Mouse (Mus musculus) lung, postnatal 25 days (tissue): ENCODE measurements around the gene Ankrd36.
"Not testable (repeated sequence)": the region's sequence is repeated elsewhere in the genome, so short reads cannot be mapped to it uniquely, and the experiment has no call there.

Experiments used
- DNase-seq: peaks from one replicate; pipeline ENCODE4 v3.0.0; 2022; ENCODE audit warnings: low spot score

Gene Ankrd36

DNA sequence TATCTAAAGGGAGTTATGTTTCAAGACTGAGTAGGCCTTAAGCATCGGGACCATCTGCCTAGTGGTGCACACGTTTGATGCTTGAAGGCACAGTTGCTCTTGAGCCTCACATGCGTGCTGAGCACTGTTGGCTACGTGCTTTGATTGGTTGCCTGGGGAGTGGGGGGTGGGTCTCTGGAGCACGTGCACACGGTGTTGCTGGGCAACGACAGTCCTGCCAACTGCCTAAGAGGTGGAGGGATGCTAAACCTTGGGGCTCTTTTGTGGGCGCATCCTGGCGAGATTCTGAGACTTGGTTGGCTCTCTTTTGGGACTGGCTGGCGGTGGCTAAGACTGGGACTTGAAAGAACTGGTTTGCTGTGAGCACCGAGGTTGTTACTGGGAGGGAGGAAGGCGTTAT is at the start of gene Ankrd36:
Ankrd36 (plus strand) TSS at position 211 of the 400 bp plus-strand sequence.
- no peak for DNase-seq

DNA sequence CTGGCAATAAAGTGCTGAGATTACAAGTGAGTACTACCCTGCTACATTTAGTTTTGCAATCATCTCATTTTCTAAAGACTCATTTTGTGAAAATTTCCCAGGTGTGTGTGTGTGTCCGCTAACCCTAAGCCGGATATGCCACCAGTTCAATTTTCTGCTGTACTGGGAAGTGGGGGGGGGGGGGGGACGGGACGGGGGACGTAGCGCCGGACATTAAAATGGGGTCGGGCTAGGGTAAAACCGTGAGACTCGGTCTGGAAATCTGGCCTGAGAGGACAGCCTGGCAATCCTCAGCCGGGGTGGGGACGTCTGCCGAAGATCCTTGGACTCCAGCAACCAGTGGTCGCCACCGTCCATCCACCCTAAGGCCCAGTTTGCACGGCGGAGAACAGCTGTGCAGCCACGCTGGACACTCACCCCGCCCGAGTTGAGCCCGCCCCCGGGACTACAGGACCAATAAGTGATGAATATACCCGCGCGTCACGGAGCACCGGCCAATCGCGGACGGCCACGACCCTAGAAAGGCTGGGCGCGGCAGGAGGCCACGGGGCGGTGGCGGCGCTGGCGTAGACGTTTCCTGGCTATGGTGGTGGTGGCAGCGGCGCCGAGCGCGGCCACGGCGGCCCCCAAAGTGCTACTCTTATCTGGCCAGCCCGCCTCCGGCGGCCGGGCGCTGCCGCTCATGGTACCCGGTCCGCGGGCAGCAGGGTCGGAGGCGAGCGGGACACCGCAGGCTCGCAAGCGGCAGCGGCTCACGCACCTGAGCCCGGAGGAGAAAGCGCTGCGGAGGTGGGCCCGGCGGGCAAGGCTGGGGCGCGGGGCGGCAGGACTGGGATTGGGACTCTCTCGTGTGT is 48.8 kb upstream of the Ankrd36 start, which contains the start of gene Xbp1:
Xbp1 (plus strand) TSS at position 248 of the 854 bp plus-strand sequence.
- peak; percentile 98 for DNase-seq

DNA sequence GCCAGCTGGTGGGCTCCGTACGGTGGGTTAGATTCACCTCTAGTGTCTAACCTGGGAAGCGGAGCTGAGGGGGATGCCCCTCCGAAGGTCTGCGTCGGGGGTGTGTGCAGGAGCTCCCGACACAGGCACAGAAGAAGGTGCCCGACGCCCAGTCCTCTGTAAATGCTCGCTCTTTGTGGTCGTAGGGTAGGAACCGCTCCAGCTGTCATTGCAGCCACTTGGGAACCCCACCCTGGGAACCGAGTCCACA is 48.3 kb upstream of the Ankrd36 start:
- DNase-seq, result no peak

DNA sequence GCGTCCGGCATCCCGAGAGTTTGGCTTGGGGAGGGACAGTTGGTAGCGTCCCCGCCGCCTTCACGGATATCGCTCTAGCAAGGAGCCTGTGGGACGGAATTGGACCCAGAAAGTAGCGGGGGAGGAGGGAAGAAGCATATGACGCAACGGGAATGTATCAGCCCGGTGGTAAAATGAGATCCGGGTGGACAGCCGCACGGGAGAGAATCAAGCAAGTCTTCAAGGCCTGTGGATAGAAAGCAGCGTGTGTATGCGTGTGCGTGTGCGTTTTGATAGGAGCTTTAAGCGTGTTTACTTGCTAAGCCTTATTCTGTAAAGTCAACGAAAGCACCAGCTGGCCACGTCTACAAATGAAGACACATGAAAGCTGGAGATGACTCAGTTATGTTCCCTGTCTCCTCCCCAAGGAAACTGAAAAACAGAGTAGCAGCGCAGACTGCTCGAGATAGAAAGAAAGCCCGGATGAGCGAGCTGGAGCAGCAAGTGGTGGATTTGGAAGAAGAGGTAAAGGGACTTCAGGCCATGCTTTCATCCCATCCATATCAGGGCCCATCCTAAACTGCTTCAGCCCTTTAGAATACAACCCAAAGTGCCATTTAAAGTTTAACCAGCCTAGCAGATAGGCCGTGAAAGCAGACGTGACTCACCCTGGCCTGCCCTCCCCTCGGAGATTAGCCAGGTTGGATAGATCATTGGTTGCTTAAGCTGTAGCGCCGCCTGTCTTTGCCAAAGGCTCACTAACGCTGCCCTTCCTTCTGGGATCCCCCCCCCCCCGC is 47.8 kb upstream of the Ankrd36 start:
- DNase-seq, result peak; percentile 88

DNA sequence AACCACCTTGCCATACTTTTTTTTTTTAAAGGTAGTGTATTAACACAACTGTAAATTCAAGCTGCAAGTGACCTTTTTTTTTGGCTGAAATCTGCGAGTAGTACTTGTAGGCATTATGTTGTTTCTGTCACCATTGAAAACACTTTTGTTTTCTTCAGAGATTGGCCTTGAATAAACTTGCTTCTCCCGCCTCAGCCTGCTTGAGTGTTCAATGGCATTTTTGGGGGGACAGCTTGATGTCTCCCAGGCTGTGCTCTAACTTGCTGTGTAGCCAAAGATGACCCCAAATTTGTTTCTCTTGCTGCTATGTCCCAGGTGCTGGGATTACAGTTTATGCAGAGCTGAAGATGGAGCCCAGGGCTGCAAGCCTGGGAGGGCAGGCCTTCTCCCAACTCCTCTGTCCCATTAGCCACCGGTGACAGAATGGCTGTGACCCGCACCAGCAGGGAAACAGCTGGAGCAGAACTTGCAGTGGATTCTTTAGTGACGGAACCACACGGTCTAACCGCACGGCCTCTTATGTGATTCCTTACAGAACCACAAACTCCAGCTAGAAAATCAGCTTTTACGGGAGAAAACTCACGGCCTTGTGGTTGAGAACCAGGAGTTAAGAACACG is 46.6 kb upstream of the Ankrd36 start:
- DNase-seq, result no peak

DNA sequence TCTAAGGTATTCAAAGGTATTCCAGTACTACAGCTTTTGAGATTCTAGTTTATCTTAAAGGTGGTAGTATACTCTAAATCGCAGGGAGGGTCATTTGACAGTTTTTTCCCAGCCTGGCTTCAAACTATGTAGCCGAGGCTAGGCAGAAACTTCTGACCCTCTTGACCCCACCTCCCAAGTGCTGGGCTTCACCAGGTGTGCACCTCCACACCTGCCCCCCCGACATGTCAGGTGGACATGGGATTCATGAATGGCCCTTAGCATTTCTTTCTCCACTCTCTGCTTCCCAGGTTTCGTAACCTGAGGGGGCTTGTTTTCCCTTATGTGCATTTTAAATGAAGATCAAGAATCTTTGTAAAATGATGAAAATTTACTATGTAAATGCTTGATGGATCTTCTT is 44.1 kb upstream of the Ankrd36 start:
- no peak for DNase-seq

DNA sequence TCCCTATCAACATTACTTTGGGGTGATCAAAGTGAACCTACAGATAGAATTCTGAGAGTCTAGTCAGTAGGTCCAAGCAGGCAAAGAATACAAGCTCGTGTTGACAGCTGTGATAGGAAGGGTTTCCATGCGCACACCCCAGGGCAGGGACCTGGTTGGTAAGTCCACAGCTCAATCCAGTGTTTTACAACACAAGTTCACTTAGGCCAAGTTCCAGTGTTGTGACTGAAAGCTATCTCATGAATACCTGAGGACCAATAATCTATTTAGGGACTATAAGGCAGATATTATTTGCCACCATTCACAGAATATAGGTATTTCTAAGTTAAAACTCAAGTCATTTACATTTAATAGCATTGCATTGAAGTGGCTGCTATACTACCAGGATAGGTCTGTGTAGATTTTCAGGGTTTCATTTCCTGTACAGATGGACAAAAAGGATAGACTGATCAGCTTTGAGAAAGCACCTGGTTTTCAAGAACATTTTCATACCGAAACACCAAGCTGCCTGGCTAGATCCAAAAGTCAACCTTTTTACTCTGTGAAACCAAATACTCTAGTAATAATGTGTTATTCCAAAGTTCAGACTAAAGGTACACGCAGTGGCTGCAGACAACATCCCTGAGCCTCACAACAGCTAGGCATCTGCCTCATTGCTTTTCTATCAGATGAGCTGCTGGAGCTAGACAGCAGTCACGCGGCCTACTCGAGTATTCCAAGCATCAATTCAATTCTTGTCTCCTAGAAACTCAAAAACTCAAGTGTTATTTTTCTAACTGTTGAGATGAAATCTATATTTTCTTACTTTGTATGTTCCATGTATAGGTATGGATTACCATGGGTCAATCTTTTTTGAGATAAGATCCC is 42.7 kb upstream of the Ankrd36 start:
- no peak for DNase-seq

DNA sequence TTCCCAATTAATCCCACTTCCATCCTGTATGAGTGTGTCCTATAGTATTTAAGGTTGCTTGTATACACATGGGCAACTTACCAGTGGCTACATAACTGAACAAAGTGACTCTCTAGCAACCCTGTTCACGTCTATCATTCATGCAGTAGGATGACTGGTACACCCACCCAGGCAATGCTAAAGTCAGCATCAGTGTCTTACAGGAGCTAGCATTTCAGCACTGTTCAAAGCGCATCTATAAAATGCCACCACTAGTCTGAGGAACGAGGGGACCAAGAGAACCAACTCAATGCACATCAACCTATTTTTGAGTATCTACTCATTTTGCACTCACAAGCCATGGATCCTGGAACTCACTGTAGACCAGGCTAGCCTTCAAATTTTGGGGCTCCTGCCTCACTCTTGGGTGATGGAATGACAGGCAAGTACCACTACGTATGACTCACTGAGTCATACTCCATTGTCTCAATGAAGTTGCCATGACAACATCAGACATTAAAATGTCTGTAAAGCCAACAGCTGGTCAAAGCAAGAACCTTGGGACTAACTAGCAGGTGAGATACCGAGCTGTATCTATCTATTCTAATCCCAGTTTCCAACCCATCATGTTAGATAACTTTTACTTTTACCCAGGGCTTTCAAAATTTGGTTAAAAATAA is 41.5 kb upstream of the Ankrd36 start:
- DNase-seq, result no peak

DNA sequence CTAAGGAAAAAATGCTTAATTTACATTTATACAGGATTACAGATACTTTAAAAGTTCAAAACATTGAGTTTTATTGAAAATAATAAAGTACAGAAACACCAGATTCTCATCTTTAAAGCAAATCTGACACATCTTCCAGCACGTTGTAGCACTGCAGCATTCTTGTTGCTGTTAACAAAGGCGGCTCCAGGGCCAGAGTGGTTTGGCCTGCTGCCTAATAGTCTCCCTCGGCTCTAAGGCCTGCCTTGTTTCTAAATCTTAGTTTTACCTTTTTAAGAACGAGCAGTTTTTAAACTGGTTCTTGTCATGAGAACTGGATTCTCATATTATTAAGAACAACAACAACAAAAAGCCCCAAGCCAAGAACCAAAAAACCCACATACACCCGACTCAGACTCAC is 40.6 kb upstream of the Ankrd36 start:
- peak; percentile 28 for DNase-seq

DNA sequence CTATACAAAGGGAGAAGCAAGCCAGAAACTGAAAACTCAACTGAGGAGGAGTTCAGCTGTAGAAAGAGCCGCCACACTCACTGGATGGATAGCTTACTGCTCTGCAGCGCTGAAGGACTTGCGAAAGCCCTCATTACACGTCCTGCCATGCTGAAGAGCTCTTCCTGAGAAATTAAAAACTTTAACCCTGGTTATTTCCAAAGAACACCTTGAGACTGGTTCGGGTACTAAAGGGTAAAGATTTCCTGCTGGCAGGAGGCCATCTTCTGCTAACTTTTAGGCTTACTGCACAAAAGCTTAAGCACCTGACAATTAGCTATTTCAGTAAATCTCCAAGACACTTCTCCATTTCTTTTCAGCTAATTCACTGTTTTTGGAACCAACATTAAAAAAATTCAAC is 39.3 kb upstream of the Ankrd36 start:
- DNase-seq, result no peak

DNA sequence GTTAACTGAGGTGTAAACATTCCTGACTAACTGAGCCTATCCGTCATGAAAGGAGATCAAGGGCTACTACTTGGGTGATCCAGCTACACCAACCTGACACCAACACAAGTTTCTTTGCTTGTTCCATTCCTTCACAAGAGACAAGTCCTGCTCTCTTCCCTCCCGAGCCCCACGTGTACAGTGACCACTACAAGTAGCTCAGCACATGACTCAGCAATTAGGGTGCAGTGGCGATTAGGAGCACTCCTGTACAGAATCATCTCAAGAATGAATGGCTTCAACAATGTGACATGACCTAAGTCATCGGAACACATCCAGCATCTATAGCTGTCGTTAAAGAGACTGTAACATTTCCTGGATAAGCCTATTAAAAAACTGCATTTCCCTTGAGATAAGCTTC is 38.8 kb upstream of the Ankrd36 start:
- DNase-seq, result no peak

DNA sequence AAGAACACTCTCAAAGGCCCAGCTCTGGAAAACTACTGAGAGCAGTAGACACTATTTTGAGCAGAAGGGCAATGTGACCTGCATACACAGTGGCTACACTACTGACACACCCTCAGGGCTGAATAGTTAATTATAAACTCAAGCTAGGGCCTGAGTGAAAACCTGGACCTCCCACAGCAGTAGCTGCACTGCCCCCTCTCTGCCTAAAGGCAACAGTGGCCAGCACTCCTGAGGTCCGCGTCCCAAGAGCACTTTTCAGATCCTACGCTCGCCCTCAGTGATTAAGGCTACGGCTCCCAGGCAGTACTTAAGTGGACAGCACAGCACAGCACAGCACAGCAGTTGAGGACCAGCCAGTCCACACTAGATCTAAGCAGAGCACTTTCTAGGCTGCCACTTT is 36.4 kb upstream of the Ankrd36 start:
- DNase-seq, result peak; percentile 30

DNA sequence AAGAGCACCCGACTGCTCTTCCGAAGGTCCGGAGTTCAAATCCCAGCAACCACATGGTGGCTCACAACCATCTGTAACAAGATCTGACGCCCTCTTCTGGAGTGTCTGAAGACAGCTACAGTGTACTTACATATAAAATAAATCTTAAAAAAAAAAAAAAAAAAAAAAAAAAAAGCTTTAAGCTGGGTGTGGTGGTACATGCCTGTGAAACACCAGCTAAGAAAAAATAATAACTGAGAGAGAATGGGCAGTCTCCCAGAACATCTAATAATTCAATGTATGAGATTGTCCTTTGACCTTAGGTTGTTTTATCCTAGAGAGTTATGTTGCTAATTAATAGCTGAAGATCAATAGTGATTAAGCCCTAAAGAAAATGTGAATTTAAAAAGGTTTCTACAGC is 32.0 kb upstream of the Ankrd36 start:
- not testable (repeated sequence) for DNase-seq

DNA sequence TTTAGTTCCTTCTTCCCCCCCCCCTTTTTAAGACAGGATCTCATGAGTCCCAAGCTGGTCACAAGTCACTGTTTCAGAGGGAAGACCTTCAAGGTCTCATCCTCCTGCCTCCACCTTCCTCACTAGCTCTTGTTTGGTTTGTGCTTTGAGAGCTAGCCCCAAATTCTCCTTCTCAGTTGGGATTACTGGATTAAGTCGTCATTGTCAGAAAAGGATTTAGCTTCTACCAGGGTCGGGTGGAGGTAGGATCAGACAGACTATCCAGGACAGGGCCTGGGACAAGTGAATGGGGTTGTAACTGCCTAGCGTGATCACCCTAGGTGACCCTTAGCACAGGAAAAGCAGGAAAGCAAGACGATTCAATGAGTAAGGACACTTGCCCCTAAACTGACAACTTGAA is 29.2 kb upstream of the Ankrd36 start:
- DNase-seq, result no peak

DNA sequence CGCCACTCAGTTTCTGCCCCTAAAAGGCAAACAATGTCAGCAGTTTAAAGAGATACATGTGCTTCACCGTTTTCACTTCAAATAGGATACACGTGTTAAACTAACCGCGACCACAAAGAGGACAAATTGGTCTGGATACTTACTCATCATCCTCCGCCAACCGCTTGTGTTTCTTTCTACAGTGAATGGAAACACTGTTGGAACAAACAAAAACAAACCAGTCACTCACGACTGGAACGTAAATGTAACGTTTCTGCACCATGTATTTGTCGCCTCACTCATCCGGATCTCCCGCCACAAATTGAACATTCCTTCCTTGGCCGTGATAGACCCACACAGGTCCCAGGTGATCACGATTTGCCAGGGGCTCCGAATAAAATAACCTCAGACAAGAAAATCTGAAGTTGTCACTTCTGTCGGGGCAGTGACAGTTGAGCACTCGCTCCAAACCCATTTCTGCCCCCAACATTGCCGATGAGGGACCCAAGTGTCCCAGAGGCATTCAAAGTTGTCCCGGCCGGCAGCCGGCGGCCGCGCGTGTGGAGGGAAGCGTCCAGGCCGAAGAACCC is 28.2 kb upstream of the Ankrd36 start:
- no peak for DNase-seq

DNA sequence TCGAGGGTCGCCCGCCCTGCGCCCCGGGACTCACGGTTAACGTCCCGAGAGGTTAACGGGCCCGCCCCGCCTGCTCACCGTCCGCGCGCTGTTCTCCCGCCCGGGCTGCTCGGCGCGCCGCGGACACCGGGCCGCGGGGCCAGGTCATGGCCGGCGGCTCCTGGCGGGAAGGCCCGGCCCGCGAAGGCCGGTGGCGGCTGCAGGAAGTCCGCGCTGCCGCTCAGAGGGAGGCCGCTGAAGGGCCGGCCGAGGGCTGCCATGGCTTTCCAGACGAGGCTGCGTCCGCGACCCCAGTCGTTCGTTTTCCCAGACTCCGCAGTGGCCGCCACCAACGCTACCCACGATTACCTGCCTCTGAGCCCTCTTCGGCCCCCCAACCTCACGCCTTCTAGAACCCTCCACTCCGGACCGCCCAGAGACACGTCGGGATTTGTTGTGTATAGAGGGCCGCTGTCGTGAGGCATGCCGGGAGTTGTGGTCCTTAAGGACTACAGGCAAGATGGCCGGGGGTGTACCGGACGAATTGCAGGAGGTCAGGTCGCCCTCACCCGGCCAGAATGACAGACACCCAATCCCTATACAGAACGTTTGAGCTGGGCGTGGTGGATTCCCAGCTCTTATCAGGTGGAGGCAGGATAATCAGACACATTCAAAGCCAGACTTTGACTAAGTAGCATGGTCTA is 27.5 kb upstream of the Ankrd36 start, which contains the start of gene Ccdc117:
Ccdc117 (minus strand) TSS at position 389 of the 683 bp plus-strand sequence.
- peak; percentile 97 for DNase-seq

DNA sequence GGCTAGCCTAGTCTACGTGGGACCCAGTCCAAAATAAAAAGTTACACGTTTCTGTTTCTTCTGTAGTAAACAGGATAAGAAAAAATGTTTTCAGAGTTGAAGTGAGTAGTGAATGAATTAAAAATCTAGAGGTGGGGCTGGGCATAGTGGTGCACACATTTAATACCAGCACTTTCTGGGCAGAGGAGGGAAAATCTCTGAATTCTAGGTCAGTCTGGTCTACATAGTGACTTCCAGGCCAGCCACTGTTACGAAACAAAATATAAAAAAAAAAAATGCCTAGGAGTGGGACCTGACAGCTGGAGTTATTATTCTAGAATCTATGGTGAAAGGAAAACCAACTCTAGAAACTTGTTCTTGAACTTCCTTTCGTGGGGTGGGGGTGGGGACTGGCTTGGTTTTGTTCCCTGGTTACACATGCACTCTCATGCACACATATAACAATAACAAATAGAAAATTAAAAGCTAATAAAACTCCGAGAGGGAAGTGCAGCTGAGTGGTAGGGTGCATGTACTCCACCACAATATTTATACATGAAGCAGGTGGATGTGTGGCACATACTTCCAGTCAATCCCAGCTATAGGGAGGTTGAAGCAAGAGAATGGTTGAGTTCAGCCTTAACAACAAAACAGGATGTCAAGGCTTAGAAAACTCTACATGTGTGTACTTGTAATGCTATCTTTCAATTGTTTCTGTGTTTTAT is 26.9 kb upstream of the Ankrd36 start:
- no peak for DNase-seq

DNA sequence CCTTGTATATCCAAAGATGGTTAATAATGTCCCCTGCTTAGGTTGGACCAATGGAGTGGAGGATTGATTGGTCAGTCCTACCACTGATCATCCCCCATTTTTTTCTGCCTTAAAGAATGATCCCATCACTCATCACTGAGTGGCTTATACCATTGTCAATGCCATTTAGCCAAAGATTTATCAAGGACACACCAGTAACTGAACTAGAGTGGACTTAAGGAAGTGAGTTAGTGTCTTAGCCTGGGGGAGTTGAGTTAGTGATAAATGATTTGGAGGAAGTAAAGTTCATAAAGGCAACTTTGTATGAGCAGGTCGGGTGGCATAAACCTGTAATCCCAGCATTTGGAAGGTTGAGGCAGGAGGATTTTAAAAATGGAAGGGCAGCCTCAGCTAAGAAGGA is 26.2 kb upstream of the Ankrd36 start:
- no peak for DNase-seq

DNA sequence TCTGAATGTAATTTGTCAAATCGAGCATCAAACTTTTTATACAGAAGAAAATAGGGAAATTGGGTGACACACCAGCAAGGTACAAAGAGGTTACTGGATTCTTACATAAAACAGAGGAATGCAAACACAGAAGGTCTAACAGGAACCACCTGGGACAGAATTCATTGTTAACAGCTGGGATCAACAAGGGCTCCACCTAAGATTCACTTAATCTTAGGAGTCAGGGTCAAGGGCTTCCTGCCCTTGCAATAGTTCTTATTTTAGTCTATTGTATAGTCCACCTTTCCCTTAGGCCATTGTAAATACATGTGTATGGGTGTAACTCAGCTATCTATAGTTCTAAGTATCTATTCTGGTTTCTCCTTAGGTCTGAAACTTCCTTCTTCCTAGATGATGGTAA is 24.8 kb upstream of the Ankrd36 start:
- DNase-seq, result not testable (repeated sequence)

DNA sequence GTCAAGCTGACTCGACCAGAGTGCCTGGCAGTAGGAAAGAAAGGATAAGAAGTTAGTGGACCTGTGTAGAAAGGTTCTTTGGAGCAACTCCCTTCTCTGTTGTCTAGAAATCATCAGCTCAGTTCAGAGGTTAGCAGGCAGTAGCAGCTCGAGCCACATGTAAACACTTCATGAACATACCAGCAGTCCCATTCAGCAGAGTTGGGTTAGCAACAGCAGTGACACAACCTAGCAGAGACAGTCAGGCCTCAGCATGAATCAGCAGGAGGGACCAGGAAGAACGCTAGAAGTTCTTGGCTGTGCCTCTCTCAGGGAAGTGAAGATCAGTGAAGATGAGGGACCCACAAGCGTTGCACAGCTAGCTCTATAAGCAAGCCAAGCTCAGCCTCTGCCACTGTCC is 24.0 kb upstream of the Ankrd36 start:
- no peak for DNase-seq
